Mouse (Mus musculus) CD4-positive naive resting alpha-beta T cell, adult 57 days (primary cell): ENCODE measurements around the gene Gm20390. TPM values are rescaled to one million over a fixed set of nuclear protein-coding genes. Genes with fewer than 3 reads are reported as not detected.

Experiments used
- total RNA-seq: library from RNA; stranded (reverse); gene quantifications from one replicate; pipeline ENCODE4 v1.2.4, GENCODE M21; 2023

The Gm20390 gene
- 45.6 TPM for total RNA-seq

DNA sequence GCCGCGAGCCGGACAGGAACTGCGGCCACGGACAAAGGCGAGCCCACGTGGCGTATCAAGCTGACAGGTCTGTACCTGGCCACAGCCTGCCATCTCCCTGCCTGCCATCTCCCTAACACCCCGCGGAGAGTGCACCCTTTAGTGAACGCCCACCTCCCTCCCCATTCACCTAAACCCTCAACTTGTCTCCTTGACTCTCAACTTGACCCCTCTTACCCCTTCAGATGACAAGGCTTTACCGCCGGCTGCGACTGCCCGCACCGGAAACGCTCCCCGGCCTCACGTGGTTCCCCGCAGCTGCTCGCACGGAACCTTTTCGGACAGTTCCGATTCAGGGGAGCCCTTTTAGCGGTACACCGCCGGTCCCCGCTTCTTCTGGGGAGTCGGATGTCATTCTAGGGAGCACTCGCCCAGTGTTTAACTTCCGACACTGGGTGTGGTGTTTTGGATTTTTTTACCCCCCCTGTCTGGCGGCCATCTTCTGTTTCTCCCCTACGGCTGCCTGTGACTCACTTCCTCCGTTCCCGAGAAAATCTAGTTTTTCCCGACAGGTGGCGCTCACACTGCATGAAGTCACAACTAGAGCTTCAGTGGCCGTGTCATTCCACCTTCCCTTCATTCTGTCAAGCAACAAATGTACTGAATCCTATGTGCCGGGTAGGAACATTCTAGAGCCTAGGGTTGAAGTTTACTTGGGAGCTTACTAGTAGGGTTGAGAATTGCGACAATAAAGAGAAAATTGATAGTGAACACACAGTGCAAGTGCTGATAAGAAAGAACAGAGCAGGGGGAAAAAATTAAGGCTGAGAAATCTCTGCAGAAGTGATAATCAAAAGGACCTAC, at the start of gene Gm20390, which contains the start of gene Nme1:
TSS of gene Gm20390 (minus strand) at position 289 of the 843 bp plus-strand sequence.
TSS of gene Nme1 (minus strand) at position 517 of the 843 bp plus-strand sequence.

DNA sequence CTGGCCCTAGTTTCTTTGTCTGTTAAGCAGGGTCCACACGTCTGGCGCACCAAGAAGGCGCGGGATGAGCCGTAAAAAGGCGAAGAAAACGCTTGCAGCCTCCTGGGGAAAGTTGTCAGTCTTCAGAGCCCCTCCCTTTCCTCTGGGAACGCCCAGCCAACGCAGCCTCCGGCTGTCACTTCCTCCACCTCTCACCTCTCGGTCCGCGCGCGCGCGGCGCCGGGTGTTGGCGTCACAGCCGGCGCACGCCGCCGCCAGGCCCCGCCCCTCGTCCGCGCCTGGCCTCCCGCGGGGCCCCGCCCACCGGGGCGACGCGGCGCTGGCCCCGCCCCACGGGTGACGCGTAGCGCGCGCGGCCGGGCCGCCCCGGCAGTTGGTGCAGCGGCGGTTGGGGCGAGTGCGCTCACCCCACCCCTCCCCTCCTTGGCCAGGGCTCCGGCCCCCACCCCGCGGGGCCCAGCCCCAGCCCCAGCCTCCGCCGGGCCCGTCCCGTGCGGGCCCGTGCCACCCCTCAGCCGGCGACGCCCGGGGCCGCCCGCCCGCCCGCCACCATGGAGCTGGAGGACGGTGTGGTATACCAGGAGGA, 27.7 kb upstream of the Gm20390 start, which contains the start of gene Spag9:
TSS of gene Spag9 (plus strand) at position 372 of the 586 bp plus-strand sequence.

DNA sequence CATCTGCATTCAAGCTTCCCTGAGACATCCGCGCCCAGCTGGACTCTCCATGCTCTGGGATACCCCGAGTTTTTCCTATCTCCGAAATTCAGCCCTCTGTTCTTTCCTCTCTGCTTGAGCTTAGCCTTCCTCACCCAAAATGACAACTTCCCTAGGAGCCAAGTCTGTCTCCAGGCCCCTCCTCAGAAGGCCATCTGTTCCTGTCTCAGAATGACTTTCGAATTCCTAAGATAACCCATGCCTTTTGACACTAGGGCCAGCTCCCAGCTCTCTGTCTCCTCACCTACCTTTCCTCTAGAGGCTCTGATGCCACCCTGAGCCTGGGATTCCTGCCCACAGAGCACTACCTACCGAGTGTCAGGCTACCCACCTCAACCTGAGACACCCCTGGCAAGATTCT, 11.9 kb downstream of the Gm20390 start, which contains the start of gene Nme2:
TSS of gene Nme2 (minus strand) at position 101 of the 400 bp plus-strand sequence.

Other genes with a start within 250 kb of the Gm20390 start
- gene Utp18, start 82.5 kb downstream of the Gm20390 start, total RNA-seq, result 55.0 TPM
- gene Mbtd1, start 82.4 kb downstream of the Gm20390 start, total RNA-seq, result 64.4 TPM
- gene Nme2, start 12.0 kb downstream of the Gm20390 start, total RNA-seq, result 266 TPM
- gene Nme1, start 228 bp upstream of the Gm20390 start, total RNA-seq, result 42.9 TPM
- 85.0 TPM for gene Spag9, start 27.8 kb upstream of the Gm20390 start, total RNA-seq
- gene Tob1, start 243.2 kb upstream of the Gm20390 start, total RNA-seq, result 122 TPM